Mouse (Mus musculus) megakaryocyte, embryonic 14.5 days (primary cell): ENCODE measurements around the gene Exoc4.

ENCODE experiments used
- FLI1 ChIP-seq: IDR thresholded peaks from 2 replicates; pipeline ENCODE4 v1.6.1; 2012; ENCODE audit warnings: low read length, inconsistent platforms, mixed read lengths
- GATA1 ChIP-seq: IDR thresholded peaks from 3 replicates; pipeline ENCODE4 v1.6.1; 2012; ENCODE audit warnings: mixed read lengths, low read length, inconsistent platforms, borderline replicate concordance

- no peak for TF ChIP-seq GATA1
- no peak for TF ChIP-seq FLI1
These were observed 622.4 kb downstream of the Exoc4 start for GRCm38 (mm10) chr6:33871286-33871685.
